Comparison of ENCODE assay signal across 8 mouse cellular contexts in the genomic region with DNA sequence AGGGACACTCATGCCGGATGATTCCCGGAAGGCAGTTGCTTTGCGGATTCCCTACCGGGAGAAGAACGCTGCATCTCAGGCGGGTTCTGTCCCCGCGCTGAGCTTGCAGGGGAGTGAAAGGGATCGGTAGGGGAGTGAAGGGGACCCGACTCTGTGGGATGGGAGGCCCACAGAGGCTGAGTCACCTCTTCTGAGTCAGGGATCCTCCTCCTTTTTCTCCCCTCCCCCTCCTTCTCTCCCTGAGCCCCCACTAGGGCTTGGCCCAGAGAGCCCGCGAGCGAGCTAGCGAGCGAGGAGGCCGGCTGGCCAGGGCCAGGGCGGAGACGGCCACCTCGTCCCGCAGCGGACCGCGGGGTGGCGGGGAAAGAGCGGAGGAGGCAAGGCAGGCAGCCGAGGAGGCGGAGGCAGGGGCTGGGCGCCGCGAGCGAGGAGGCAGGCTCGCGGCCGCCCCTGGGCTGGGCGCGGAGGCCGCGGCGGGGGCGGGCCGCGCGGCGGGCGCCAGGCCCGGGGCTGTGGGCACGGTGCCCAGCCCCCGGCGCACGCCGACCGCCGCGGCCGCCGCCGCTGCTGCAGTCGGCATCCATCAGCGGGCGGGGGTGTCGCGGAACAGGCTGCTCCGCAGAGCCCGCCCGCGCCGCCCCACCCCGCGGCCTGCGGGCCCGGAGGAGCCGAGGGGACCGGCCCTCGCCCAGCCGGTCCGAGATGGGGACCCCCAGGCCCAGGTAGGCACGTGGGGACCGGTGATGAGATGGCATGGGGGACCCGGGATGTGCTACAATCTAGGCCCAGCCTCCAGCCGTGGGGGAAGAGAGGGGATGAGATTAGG. TPM values are rescaled to one million over a fixed set of nuclear protein-coding genes. Genes with fewer than 3 reads are reported as not detected.
DNase-seq lines count a peak whose midpoint lies in the region; ATAC-seq and TF ChIP-seq lines count a peak whose summit lies in the region.

No protein-coding gene starts in this region.

- DNase-seq in ZHBTc4 (ENCODE audit: low read depth, low spot score), result peak; percentile 46
- DNase-seq in cerebellum, adult 8-10 months, result peak; percentile 78
- peak; percentile 65 for DNase-seq in gastrocnemius, adult 18-20 months (ENCODE audit: low spot score)
- peak; percentile 73 to 74 for DNase-seq in left cerebral cortex, adult 2 months (ENCODE audit: extremely low spot score in 1 of 2, low spot score in 2 of 2)
- DNase-seq in lung, postnatal 36 days, result peak; percentile 61
- DNase-seq in retina, postnatal 1 day, result peak; percentile 88

- no peak for TF ChIP-seq CTCF in left cerebral cortex, adult 2 months (IDR thresholded peaks at IDR 0.05)

- intact Hi-C loops in left cerebral cortex, adult 2 months (cut with DNase I), result loop anchor here (5.0 kb wide), 1 partner anchor 93 kb away; no protein-coding TSS in a partner anchor

- H3K4me2 ChIP-seq in hindbrain, embryonic 15.5 days, result peak overlapping the region; percentile 89

- H3K4me1 ChIP-seq in hindbrain, embryonic 15.5 days (replicated peaks), result peaks cover 38% of the 10 kb centered on the region

- H3K27me3 ChIP-seq in hindbrain, embryonic 15.5 days, result no peaks in the 10 kb centered on the region

- ATAC-seq in hindbrain, embryonic 15.5 days (ENCODE audit: low FRiP score, low read depth), result peak; percentile 71
- no peak for ATAC-seq in monocyte, adult 5-6 weeks (replicated peaks; ENCODE audit: insufficient number of reproducible peaks, low FRiP score, low TSS enrichment, poor library complexity, severe bottlenecking)

- H3K9ac ChIP-seq in hindbrain, embryonic 15.5 days, result peak overlapping the region; percentile 86

- no peaks in the 10 kb centered on the region for H3K9me3 ChIP-seq in hindbrain, embryonic 15.5 days

- H3K27ac ChIP-seq in hindbrain, embryonic 15.5 days (replicated peaks), result peak overlapping the region; percentile 75
- peak overlapping the region; percentile 98 for H3K27ac ChIP-seq in left cerebral cortex, adult 2 months

- under 1% methylated on average over 58 of the region's 80 CpGs for WGBS in hindbrain, embryonic 15.5 days

- H3K36me3 ChIP-seq in hindbrain, embryonic 15.5 days, result no peaks in the 10 kb centered on the region

- peak overlapping the region; percentile 60 for H3K4me3 ChIP-seq in hindbrain, embryonic 15.5 days
- peak overlapping the region; percentile 83 for H3K4me3 ChIP-seq in left cerebral cortex, adult 2 months

RNA-seq across cellular contexts. Expression of a gene that starts 54.8 kb away (rescaled TPM):
- total RNA-seq in gastrocnemius, adult 18-20 months (2021), result 1 to 10 TPM; 4.6 to 4.8 TPM
- 15.7 and 16.1 TPM in 2 replicates for polyA plus RNA-seq in hindbrain, embryonic 15.5 days (2015; fragmentation: Nextera tagmentation; extraction: Ambion mirVana)
- 100 to 1,000 TPM; 376 to 385 TPM for total RNA-seq in left cerebral cortex, adult 2 months (2021)
- 3.5 to 7.1 TPM (median 6.2 TPM) in 3 replicates for total RNA-seq in monocyte, adult 5-6 weeks (2017)

Comparison
In these comparisons a context has a peak if more than half of its experiments do, and no peak if none do; other contexts are left out.
1. RNA of a gene that starts 54.8 kb away (total RNA-seq): 376 to 385 TPM in left cerebral cortex, adult 2 months; 3.5 to 7.1 TPM in monocyte, adult 5-6 weeks and 4.6 to 4.8 TPM in gastrocnemius, adult 18-20 months; every median in the first group is over 10 times any median in the second.
2. Peak in every context shown above with its lines, with median percentiles within 50 percentile points of each other: DNase-seq.